ENCODE assay signal across 8 mouse cellular contexts in genomic region chr2:94404512-94405240, GRCm38 (mm10). TPM values are rescaled to one million over a fixed set of nuclear protein-coding genes. Genes with fewer than 3 reads are reported as not detected.
DNase-seq lines count a peak whose midpoint lies in the region; ATAC-seq lines count a peak whose summit lies in the region.

No protein-coding gene starts in this region.

- H3K4me3 ChIP-seq in heart, embryonic 14.5 days (ENCODE audit: control insufficient read depth in 1 of 2, insufficient read depth in 1 of 2, low read depth in 1 of 2, low read length in 2 of 2) = peak overlapping the region; percentile 18 to 98; a peak in 3 of 4 replicates
- H3K4me3 ChIP-seq in heart, embryonic 10.5 days = no peak overlapping the region; the same call in 1 of the 2 replicates
- H3K4me3 ChIP-seq in embryonic facial prominence, embryonic 10.5 days = peak overlapping the region; percentile 95
- H3K4me3 ChIP-seq in intestine, embryonic 15.5 days (replicated peaks) = no peak overlapping the region
- H3K4me3 ChIP-seq in midbrain, embryonic 16.5 days (ENCODE audit: low read depth, low read length) = no peak overlapping the region

- no peaks in the 10 kb centered on the region for H3K9me3 ChIP-seq in heart, embryonic 14.5 days (ENCODE audit: control insufficient read depth, low read length)
- H3K9me3 ChIP-seq in heart, embryonic 10.5 days = no peaks in the 10 kb centered on the region
- no peaks in the 10 kb centered on the region for H3K9me3 ChIP-seq in embryonic facial prominence, embryonic 10.5 days
- no peaks in the 10 kb centered on the region for H3K9me3 ChIP-seq in intestine, embryonic 15.5 days
- H3K9me3 ChIP-seq in midbrain, embryonic 16.5 days (replicated peaks; ENCODE audit: control insufficient read depth, low read length, poor library complexity, severe bottlenecking) = no peaks in the 10 kb centered on the region

- no peaks in the 10 kb centered on the region for H3K27me3 ChIP-seq in heart, embryonic 14.5 days (ENCODE audit: control insufficient read depth, insufficient read depth, low read length)
- no peaks in the 10 kb centered on the region for H3K27me3 ChIP-seq in heart, embryonic 10.5 days (ENCODE audit: insufficient read depth, poor library complexity, severe bottlenecking)
- no peaks in the 10 kb centered on the region for H3K27me3 ChIP-seq in embryonic facial prominence, embryonic 10.5 days (replicated peaks; ENCODE audit: low read depth, poor library complexity, severe bottlenecking)
- H3K27me3 ChIP-seq in intestine, embryonic 15.5 days (replicated peaks) = no peaks in the 10 kb centered on the region
- no peaks in the 10 kb centered on the region for H3K27me3 ChIP-seq in midbrain, embryonic 16.5 days (ENCODE audit: control insufficient read depth, insufficient read depth, low read depth, low read length)

- WGBS in heart, embryonic 14.5 days = 56% methylated on average over 10 of the region's 10 CpGs
- WGBS in heart, embryonic 10.5 days = 75% methylated on average over 10 of the region's 10 CpGs
- WGBS in embryonic facial prominence, embryonic 10.5 days = 80% methylated on average over 10 of the region's 10 CpGs
- 69% methylated on average over 10 of the region's 10 CpGs for WGBS in intestine, embryonic 15.5 days
- WGBS in midbrain, embryonic 16.5 days = 72% methylated on average over 10 of the region's 10 CpGs

- H3K4me1 ChIP-seq in heart, embryonic 14.5 days (ENCODE audit: control insufficient read depth in 2 of 2, insufficient read depth in 2 of 2, low read length in 2 of 2) = peaks cover 5 to 23% of the 10 kb centered on the region in 2 experiments
- H3K4me1 ChIP-seq in heart, embryonic 10.5 days = peaks cover 20% of the 10 kb centered on the region
- H3K4me1 ChIP-seq in embryonic facial prominence, embryonic 10.5 days = peaks cover 22% of the 10 kb centered on the region
- H3K4me1 ChIP-seq in intestine, embryonic 15.5 days (replicated peaks) = peaks cover 13% of the 10 kb centered on the region; the same call in 1 of the 2 replicates
- peaks cover 26% of the 10 kb centered on the region for H3K4me1 ChIP-seq in midbrain, embryonic 16.5 days (ENCODE audit: control insufficient read depth, insufficient read depth, low read length)

- peak overlapping the region; percentile 86 for H3K4me2 ChIP-seq in heart, embryonic 14.5 days (ENCODE audit: low read length)
- peak overlapping the region; percentile 71 for H3K4me2 ChIP-seq in intestine, embryonic 15.5 days (replicated peaks)
- H3K4me2 ChIP-seq in midbrain, embryonic 16.5 days (ENCODE audit: low read length) = peak overlapping the region; percentile 71

- peak overlapping the region; percentile 91 for H3K9ac ChIP-seq in heart, embryonic 14.5 days (ENCODE audit: low read length)
- H3K9ac ChIP-seq in intestine, embryonic 15.5 days = no peak overlapping the region
- H3K9ac ChIP-seq in midbrain, embryonic 16.5 days (ENCODE audit: low read depth, low read length) = no peak overlapping the region

- no peak for DNase-seq in heart, embryonic 10.5 days (ENCODE audit: low spot score)
- DNase-seq in embryonic facial prominence, embryonic 10.5 days (ENCODE audit: low spot score) = no peak
- DNase-seq in thymus, postnatal 0 days (ENCODE audit: low spot score) = no peak
- no peak for DNase-seq in yolk sac, embryonic 10.5 days (ENCODE audit: low spot score)
- DNase-seq in cerebellum, adult 9-11 months = no peak

- H3K27ac ChIP-seq in heart, embryonic 14.5 days (replicated peaks in 1 of 2; ENCODE audit: control insufficient read depth in 1 of 2, insufficient read depth in 1 of 2, low read depth in 2 of 2, low read length in 2 of 2) = peak overlapping the region; percentile 27; a peak in 1 of 4 replicates
- no peak overlapping the region for H3K27ac ChIP-seq in heart, embryonic 10.5 days
- H3K27ac ChIP-seq in embryonic facial prominence, embryonic 10.5 days (replicated peaks) = no peak overlapping the region
- H3K27ac ChIP-seq in intestine, embryonic 15.5 days = no peak overlapping the region
- no peak overlapping the region for H3K27ac ChIP-seq in midbrain, embryonic 16.5 days (ENCODE audit: low read length)

- H3K36me3 ChIP-seq in heart, embryonic 14.5 days (ENCODE audit: control insufficient read depth, insufficient read depth, low read length) = no peaks in the 10 kb centered on the region
- 0 out of 2 replicates have a peak, but pooled peaks cover 6% of the 10 kb centered on the region for H3K36me3 ChIP-seq in heart, embryonic 10.5 days
- H3K36me3 ChIP-seq in embryonic facial prominence, embryonic 10.5 days (replicated peaks) = peaks cover 9% of the 10 kb centered on the region
- H3K36me3 ChIP-seq in intestine, embryonic 15.5 days = no peaks in the 10 kb centered on the region
- no peaks in the 10 kb centered on the region for H3K36me3 ChIP-seq in midbrain, embryonic 16.5 days (ENCODE audit: control insufficient read depth, insufficient read depth, low read length)

- ATAC-seq in heart, embryonic 14.5 days (ENCODE audit: insufficient number of reproducible peaks, insufficient read depth, low FRiP score, low read depth) = no peak
- ATAC-seq in intestine, embryonic 15.5 days = no peak
- no peak for ATAC-seq in midbrain, embryonic 16.5 days

RNA-seq across cellular contexts. Expression of gene Ttc17, which starts 1.8 kb away (rescaled TPM):
- 18.6 and 19.0 TPM in 2 replicates for polyA plus RNA-seq in heart, embryonic 14.5 days (2014; fragmentation: Nextera tagmentation; extraction: Ambion mirVana)
- polyA plus RNA-seq in heart, embryonic 10.5 days (2016; fragmentation: Nextera tagmentation; extraction: Ambion mirVana) = 12.9 and 14.1 TPM in 2 replicates
- polyA plus RNA-seq in embryonic facial prominence, embryonic 10.5 days (2016; fragmentation: Nextera tagmentation; extraction: Ambion mirVana) = 13.4 and 15.0 TPM in 2 replicates
- 13.3 and 15.8 TPM in 2 replicates for polyA plus RNA-seq in intestine, embryonic 15.5 days (2015; fragmentation: Nextera tagmentation; extraction: Ambion mirVana)
- 26.1 and 27.0 TPM in 2 replicates for polyA plus RNA-seq in midbrain, embryonic 16.5 days (2015; fragmentation: Nextera tagmentation; extraction: Ambion mirVana)
- polyA plus RNA-seq in thymus, postnatal 0 days (2015; fragmentation: Nextera tagmentation; extraction: Ambion mirVana) = 15.1 and 15.4 TPM in 2 replicates

RNA-seq across cellular contexts. Expression of gene Api5, which starts 33.3 kb away (rescaled TPM):
- polyA plus RNA-seq in heart, embryonic 14.5 days (2014; fragmentation: Nextera tagmentation; extraction: Ambion mirVana) = 84.1 and 90.7 TPM in 2 replicates
- polyA plus RNA-seq in heart, embryonic 10.5 days (2016; fragmentation: Nextera tagmentation; extraction: Ambion mirVana) = 109 and 133 TPM in 2 replicates
- polyA plus RNA-seq in embryonic facial prominence, embryonic 10.5 days (2016; fragmentation: Nextera tagmentation; extraction: Ambion mirVana) = 224 and 230 TPM in 2 replicates
- polyA plus RNA-seq in intestine, embryonic 15.5 days (2015; fragmentation: Nextera tagmentation; extraction: Ambion mirVana) = 121 and 138 TPM in 2 replicates
- 96.1 and 103 TPM in 2 replicates for polyA plus RNA-seq in midbrain, embryonic 16.5 days (2015; fragmentation: Nextera tagmentation; extraction: Ambion mirVana)
- 122 and 124 TPM in 2 replicates for polyA plus RNA-seq in thymus, postnatal 0 days (2015; fragmentation: Nextera tagmentation; extraction: Ambion mirVana)

Comparison
In these comparisons a context has a peak if more than half of its experiments do, and no peak if none do; other contexts are left out.
1. H3K27ac ChIP-seq: peak in heart, embryonic 14.5 days (2 of 2); none in heart, embryonic 10.5 days (single experiment), embryonic facial prominence, embryonic 10.5 days (single experiment), intestine, embryonic 15.5 days (single experiment) and midbrain, embryonic 16.5 days (single experiment).
2. H3K4me3 ChIP-seq: peak in heart, embryonic 14.5 days (2 of 2) and embryonic facial prominence, embryonic 10.5 days (single experiment); none in heart, embryonic 10.5 days (single experiment), intestine, embryonic 15.5 days (single experiment) and midbrain, embryonic 16.5 days (single experiment).
3. Peak in every context shown above with its lines, with median percentiles within 50 percentile points of each other: H3K4me2 ChIP-seq.